Mouse (Mus musculus): ENCODE measurements around the gene Fam117a.

GRCm38 (mm10) chr11:95414536-95415161 is 77.8 kb downstream of the Fam117a start:
- TF ChIP-seq CTCF (IDR thresholded peaks at IDR 0.05; ENCODE audit: extremely low read depth, insufficient read length, insufficient replicate concordance, low read depth, low read length) (0 out of 2 replicates have a peak, but pooled peaks have one; percentile 32), POLR2A (IDR thresholded peaks at IDR 0.05; ENCODE audit: low read depth, low read length) (peak; percentile 51; the same call in 1 of the 2 replicates)

Measured in small intestine, adult 2 months (tissue).